ENCODE assay signal across 8 mouse cellular contexts in the genomic region with DNA sequence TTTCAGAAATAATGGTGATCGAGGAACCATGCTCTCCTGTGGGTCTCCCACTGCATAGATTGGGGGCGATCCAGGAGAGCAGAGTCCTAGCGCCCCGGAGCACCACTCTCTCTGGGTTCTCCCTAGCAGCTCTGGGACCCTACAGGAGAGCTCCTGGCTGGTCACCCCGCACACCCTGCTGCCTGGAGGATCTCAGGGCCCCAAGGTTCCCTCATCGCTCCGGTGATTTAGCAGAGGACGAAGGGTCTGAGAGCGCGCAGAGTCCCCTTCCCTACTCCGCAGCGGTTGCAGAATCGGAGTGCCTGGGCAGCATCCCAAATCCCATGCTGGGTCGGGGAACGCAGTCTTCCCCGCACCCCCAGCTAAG. TPM values are rescaled to one million over a fixed set of nuclear protein-coding genes. Genes with fewer than 3 reads are reported as not detected.
DNase-seq lines count a peak whose midpoint lies in the region; ATAC-seq and TF ChIP-seq lines count a peak whose summit lies in the region.

No protein-coding gene starts in this region.

- ATAC-seq in forebrain, embryonic 15.5 days (replicated peaks): no peak; the same call in none of the 2 replicates
- peak; percentile 51 for ATAC-seq in liver, embryonic 15.5 days (ENCODE audit: insufficient read depth)

- no peak for TF ChIP-seq CTCF in layer of hippocampus, adult 2 months (conservative IDR thresholded peaks at IDR 0.05)
- no peak for TF ChIP-seq CTCF in bone marrow, adult 2 months (IDR thresholded peaks at IDR 0.05; ENCODE audit: control insufficient read depth, insufficient read depth, low read length)

- TF ChIP-seq POLR2A in bone marrow, adult 2 months (IDR thresholded peaks at IDR 0.05; ENCODE audit: borderline replicate concordance, control insufficient read depth, low read depth, low read length): no peak

- WGBS in bone marrow, adult 2 months: under 1% methylated on average over 16 of the region's 16 CpGs
- under 1% methylated on average over 16 of the region's 16 CpGs for WGBS in forebrain, embryonic 15.5 days
- 1% methylated on average over 16 of the region's 16 CpGs for WGBS in liver, embryonic 15.5 days (ENCODE audit: insufficient replicate concordance)

- peaks cover 4% of the 10 kb centered on the region; the same call in 1 of the 2 replicates for H3K9me3 ChIP-seq in forebrain, embryonic 15.5 days
- H3K9me3 ChIP-seq in liver, embryonic 15.5 days (replicated peaks): no peaks in the 10 kb centered on the region

- no peaks in the 10 kb centered on the region for H3K4me1 ChIP-seq in bone marrow, adult 2 months (ENCODE audit: control insufficient read depth, insufficient read depth, low read length)
- peaks cover 9% of the 10 kb centered on the region for H3K4me1 ChIP-seq in forebrain, embryonic 15.5 days
- H3K4me1 ChIP-seq in liver, embryonic 15.5 days (replicated peaks): peaks cover 87% of the 10 kb centered on the region

- H3K4me2 ChIP-seq in forebrain, embryonic 15.5 days (replicated peaks): peak overlapping the region; percentile 99
- peak overlapping the region; percentile 96 for H3K4me2 ChIP-seq in liver, embryonic 15.5 days

- H3K9ac ChIP-seq in forebrain, embryonic 15.5 days (replicated peaks): peak overlapping the region; percentile 69
- peak overlapping the region; percentile 89 for H3K9ac ChIP-seq in liver, embryonic 15.5 days

- H3K36me3 ChIP-seq in forebrain, embryonic 15.5 days: no peaks in the 10 kb centered on the region
- H3K36me3 ChIP-seq in liver, embryonic 15.5 days (replicated peaks): no peaks in the 10 kb centered on the region

- H3K4me3 ChIP-seq in layer of hippocampus, adult 2 months: peak overlapping the region; percentile 84
- peak overlapping the region; percentile 62 for H3K4me3 ChIP-seq in bone marrow, adult 2 months (replicated peaks; ENCODE audit: control insufficient read depth, low read depth, low read length)
- peak overlapping the region; percentile 71 for H3K4me3 ChIP-seq in forebrain, embryonic 15.5 days
- peak overlapping the region; percentile 89 for H3K4me3 ChIP-seq in liver, embryonic 15.5 days (replicated peaks)

- peak overlapping the region; percentile 92 for H3K27ac ChIP-seq in layer of hippocampus, adult 2 months
- peak overlapping the region; percentile 66; the same call in 1 of the 2 replicates for H3K27ac ChIP-seq in bone marrow, adult 2 months (ENCODE audit: control insufficient read depth, insufficient read depth, low read depth, low read length, poor library complexity)
- peak overlapping the region; percentile 42 for H3K27ac ChIP-seq in forebrain, embryonic 15.5 days (replicated peaks)
- H3K27ac ChIP-seq in liver, embryonic 15.5 days (replicated peaks): peak overlapping the region; percentile 77

- DNase-seq in layer of hippocampus, adult 2 months (ENCODE audit: low spot score in 2 of 2): no peak
- DNase-seq in layer of hippocampus, adult 11-12 months (ENCODE audit: low spot score): no peak
- no peak for DNase-seq in spleen, adult 18-20 months
- no peak for DNase-seq in adrenal gland, postnatal 4 days (ENCODE audit: low spot score in 2 of 2)
- DNase-seq in adrenal gland, postnatal 25 days: no peak

- H3K27me3 ChIP-seq in forebrain, embryonic 15.5 days: 0 out of 2 replicates have a peak, but pooled peaks cover 3% of the 10 kb centered on the region
- H3K27me3 ChIP-seq in liver, embryonic 15.5 days: peaks cover 11% of the 10 kb centered on the region; the same call in 1 of the 2 replicates

RNA-seq across cellular contexts. Expression of a gene that starts 1.4 kb away (rescaled TPM):
- 10 to 100 TPM; 13.0 to 17.4 TPM for total RNA-seq in layer of hippocampus, adult 2 months (2021)
- 34.9 and 49.0 TPM in 2 replicates for polyA plus RNA-seq in bone marrow, adult 2 months (2011; ENCODE audit: insufficient read depth, insufficient read length, low replicate concordance, missing spikeins)
- polyA plus RNA-seq in forebrain, embryonic 15.5 days (2015; fragmentation: Nextera tagmentation; extraction: Ambion mirVana): 4.3 and 6.8 TPM in 2 replicates
- 25.7 and 26.7 TPM in 2 replicates for polyA plus RNA-seq in liver, embryonic 15.5 days (2015; fragmentation: Nextera tagmentation; extraction: Ambion mirVana)
- 10 to 100 TPM; 12.1 to 20.3 TPM for total RNA-seq in adrenal gland, postnatal 4 days (2021)
- 22.6 and 24.6 TPM in 2 replicates for total RNA-seq in adrenal gland, postnatal 25 days (2021)

Comparison
In these comparisons a context has a peak if more than half of its experiments do, and no peak if none do; other contexts are left out.
1. H3K27ac ChIP-seq: peak in every context shown above with its lines; median percentile 92 in layer of hippocampus, adult 2 months; 77 in liver, embryonic 15.5 days; 66 in bone marrow, adult 2 months; 42 in forebrain, embryonic 15.5 days.